ENCODE assay signal across 5 mouse cellular contexts in the genomic region with DNA sequence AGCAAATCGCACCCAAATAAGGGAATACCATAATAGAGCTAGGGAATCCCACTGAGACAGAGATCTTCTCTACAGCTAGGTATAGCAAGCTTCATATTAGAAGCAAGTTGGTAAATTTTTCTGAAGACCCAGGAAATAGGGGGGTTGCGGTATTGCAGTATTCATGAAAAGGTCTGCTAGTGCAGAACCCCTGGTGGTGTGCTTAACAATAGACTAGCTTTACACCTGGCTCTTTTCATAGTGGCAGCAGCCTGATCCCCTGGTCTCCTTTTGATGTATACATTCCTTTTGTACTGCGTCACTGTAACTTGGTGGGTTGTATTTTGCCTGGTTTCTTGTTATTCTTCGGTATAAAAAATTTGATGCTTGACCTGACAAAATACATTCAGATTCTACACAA.
A peak's percentile ranks its signal among the peaks of the same experiment; 100 is the strongest.
DNase-seq lines count a peak whose midpoint lies in the region; ATAC-seq lines count a peak whose summit lies in the region.
"Not testable (repeated sequence)": the region's sequence is repeated elsewhere in the genome, so short reads cannot be mapped to it uniquely, and the experiment has no call there.

No protein-coding gene starts in this region.

- not testable (repeated sequence) for H3K27me3 ChIP-seq in embryonic facial prominence, embryonic 14.5 days (replicated peaks; ENCODE audit: control insufficient read depth, insufficient read depth, low read length)

- not testable (repeated sequence) for ATAC-seq in embryonic facial prominence, embryonic 14.5 days (ENCODE audit: low read depth)

- H3K9ac ChIP-seq in embryonic facial prominence, embryonic 14.5 days (ENCODE audit: low read depth, low read length): not testable (repeated sequence)

- 68% methylated on average over 4 of the region's 4 CpGs for WGBS in embryonic facial prominence, embryonic 14.5 days

- not testable (repeated sequence) for H3K4me3 ChIP-seq in embryonic facial prominence, embryonic 14.5 days (ENCODE audit: low read depth, low read length)

- not testable (repeated sequence) for H3K4me1 ChIP-seq in embryonic facial prominence, embryonic 14.5 days (ENCODE audit: control insufficient read depth, insufficient read depth, low read length)

- not testable (repeated sequence) for H3K27ac ChIP-seq in embryonic facial prominence, embryonic 14.5 days (replicated peaks; ENCODE audit: low read depth, low read length)

- H3K4me2 ChIP-seq in embryonic facial prominence, embryonic 14.5 days (ENCODE audit: low read depth, low read length): not testable (repeated sequence)

- H3K36me3 ChIP-seq in embryonic facial prominence, embryonic 14.5 days (ENCODE audit: control insufficient read depth, insufficient read depth, low read length): not testable (repeated sequence)

- not testable (repeated sequence) for H3K9me3 ChIP-seq in embryonic facial prominence, embryonic 14.5 days (ENCODE audit: control insufficient read depth, low read length)

- DNase-seq in ES-CJ7 (ENCODE audit: low read depth, low spot score): peak; percentile 94
- DNase-seq in R1 (ENCODE audit: low read depth, low spot score): peak; percentile 98
- DNase-seq in ZHBTc4 (ENCODE audit: low read depth, low spot score): peak; percentile 88
- DNase-seq in embryonic facial prominence, embryonic 14.5 days (ENCODE audit: low spot score): peak; percentile 9
- DNase-seq in forelimb bud, embryonic 11.5 days (ENCODE audit: low read depth, low spot score): peak; percentile 2

Comparison
In these comparisons a context has a peak if more than half of its experiments do, and no peak if none do; other contexts are left out.
1. DNase-seq: peak in every context shown above with its lines; median percentile 98 in R1; 94 in ES-CJ7; 88 in ZHBTc4; 9 in embryonic facial prominence, embryonic 14.5 days; 2 in forelimb bud, embryonic 11.5 days.